Mouse (Mus musculus) liver, embryonic 14.5 days (tissue): ENCODE data around the gene Sinhcaf.

Experiments used
- CTCF ChIP-seq: IDR thresholded peaks from 2 replicates; pipeline ENCODE4 v1.5.1; 2016; ENCODE audit warnings: antibody characterized with exemption, low read depth, control low read depth
- EP300 ChIP-seq: IDR thresholded peaks from 2 replicates; pipeline ENCODE4 v1.6.1; 2016; ENCODE audit warnings: antibody characterized with exemption, low read depth

GRCm38 (mm10) chr6:148972059-148972848 lies 26.0 kb upstream of the Sinhcaf start:
- TF ChIP-seq CTCF (no peak), EP300 (no peak)
